14 mouse cellular contexts compared by ENCODE assay signal in the genomic region with DNA sequence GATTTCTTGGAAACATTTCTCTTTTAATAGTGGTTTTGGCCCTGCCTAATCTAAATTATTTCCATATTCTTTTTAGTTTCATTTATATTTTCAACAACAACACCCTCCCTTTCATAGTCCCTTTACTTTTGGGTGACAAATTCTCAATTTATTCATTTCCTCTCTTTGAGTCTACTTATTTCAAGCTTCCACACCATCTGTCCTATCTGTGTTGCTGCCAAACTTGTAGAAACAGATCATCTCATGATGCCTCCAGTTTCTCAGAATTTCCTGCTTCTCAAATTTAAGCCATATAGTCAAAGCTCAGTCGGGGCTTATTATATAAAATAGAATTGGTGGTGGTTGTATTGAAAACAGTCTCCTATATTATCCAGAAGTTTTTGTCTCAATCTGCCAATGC.
A peak's percentile ranks its signal among the peaks of the same experiment; 100 is the strongest.
DNase-seq lines count a peak whose midpoint lies in the region; ATAC-seq and TF ChIP-seq lines count a peak whose summit lies in the region.
"Had no signal": no experiment of that assay in that cellular context is flagged by ENCODE, and none has a peak within 500 bp of the region (broad histone marks: within the 10 kb centered on the region; RNA-seq: fewer than 3 reads in every experiment).

No protein-coding gene starts in this region.

- DNase-seq in frontal cortex, postnatal 25 days (ENCODE audit: low spot score in 2 of 2): no peak
- DNase-seq in brain, embryonic 14.5 days (ENCODE audit: low read depth): peak; percentile 35
- DNase-seq in cerebellum, adult 9-11 months: peak; percentile 86
- peak; percentile 51 for DNase-seq in layer of hippocampus, adult 9-11 months
- DNase-seq in ovary, postnatal 14 days (ENCODE audit: low spot score): no peak
- DNase-seq: heart, adult 18-20 months; lung, postnatal 4 days; midbrain, embryonic 14.5 days had no signal

- H3K4me1 ChIP-seq in intestine, embryonic 16.5 days (ENCODE audit: control insufficient read depth, insufficient read depth, low read length): no peaks in the 10 kb centered on the region
- H3K4me1 ChIP-seq: liver, embryonic 15.5 days; neural tube, embryonic 13.5 days had no signal

- TF ChIP-seq POLR2A in brain, embryonic 14.5 days (IDR thresholded peaks at IDR 0.05; ENCODE audit: borderline replicate concordance, extremely low read depth, insufficient read depth, insufficient read length, poor library complexity, severe bottlenecking): no peak

- H3K27ac ChIP-seq in intestine, embryonic 16.5 days (ENCODE audit: low read length): no peak overlapping the region
- H3K27ac ChIP-seq: kidney, postnatal 0 days; liver, embryonic 15.5 days; neural tube, embryonic 13.5 days had no signal

- no peak overlapping the region for H3K9ac ChIP-seq in intestine, embryonic 16.5 days (ENCODE audit: low read depth, low read length)
- H3K9ac ChIP-seq: liver, embryonic 15.5 days; neural tube, embryonic 13.5 days had no signal

- H3K36me3 ChIP-seq in intestine, embryonic 16.5 days (ENCODE audit: control insufficient read depth, insufficient read depth, low read length): no peaks in the 10 kb centered on the region
- H3K36me3 ChIP-seq: liver, embryonic 15.5 days; neural tube, embryonic 13.5 days had no signal

- 85% methylated on average over 1 of the region's 1 CpGs for WGBS in intestine, embryonic 16.5 days

- ATAC-seq in frontal cortex, adult (ENCODE audit: low TSS enrichment): peak; percentile 92
- no peak for ATAC-seq in intestine, embryonic 16.5 days
- ATAC-seq in megakaryocyte-erythroid progenitor cell, adult 5-6 weeks (replicated peaks; ENCODE audit: low FRiP score, low TSS enrichment, poor library complexity, severe bottlenecking): no peak

- no peaks in the 10 kb centered on the region for H3K27me3 ChIP-seq in intestine, embryonic 16.5 days (replicated peaks; ENCODE audit: control insufficient read depth, insufficient read depth, low read length)
- H3K27me3 ChIP-seq: liver, embryonic 15.5 days; neural tube, embryonic 13.5 days had no signal

- H3K9me3 ChIP-seq in intestine, embryonic 16.5 days (ENCODE audit: control insufficient read depth, low read length): no peaks in the 10 kb centered on the region
- H3K9me3 ChIP-seq: liver, embryonic 15.5 days; neural tube, embryonic 13.5 days had no signal

- no peak overlapping the region for H3K4me2 ChIP-seq in intestine, embryonic 16.5 days (ENCODE audit: low read depth, low read length)
- H3K4me2 ChIP-seq: liver, embryonic 15.5 days; neural tube, embryonic 13.5 days had no signal

- no peak for TF ChIP-seq CTCF in brain, embryonic 14.5 days (IDR thresholded peaks at IDR 0.05; ENCODE audit: borderline replicate concordance, extremely low read depth, insufficient read depth, insufficient read length)

- H3K4me3 ChIP-seq in intestine, embryonic 16.5 days (ENCODE audit: low read length): no peak overlapping the region
- H3K4me3 ChIP-seq: liver, embryonic 15.5 days; neural tube, embryonic 13.5 days had no signal

Comparison
In these comparisons a context has a peak if more than half of its experiments do, and no peak if none do; other contexts are left out.
1. DNase-seq: peak in brain, embryonic 14.5 days (single experiment), cerebellum, adult 9-11 months (single experiment) and layer of hippocampus, adult 9-11 months (single experiment); none in frontal cortex, postnatal 25 days (0 of 2) and ovary, postnatal 14 days (single experiment).